Mouse (Mus musculus) WW6 (cell line): ENCODE measurements around the gene Gns.
"Not testable (repeated sequence)": the region's sequence is repeated elsewhere in the genome, so short reads cannot be mapped to it uniquely, and the experiment has no call there.

Experiments
- DNase-seq: peaks from one replicate; pipeline ENCODE4 v3.0.0-alpha.2; 2013; ENCODE audit warnings: low read depth, low spot score

The Gns gene

DNA sequence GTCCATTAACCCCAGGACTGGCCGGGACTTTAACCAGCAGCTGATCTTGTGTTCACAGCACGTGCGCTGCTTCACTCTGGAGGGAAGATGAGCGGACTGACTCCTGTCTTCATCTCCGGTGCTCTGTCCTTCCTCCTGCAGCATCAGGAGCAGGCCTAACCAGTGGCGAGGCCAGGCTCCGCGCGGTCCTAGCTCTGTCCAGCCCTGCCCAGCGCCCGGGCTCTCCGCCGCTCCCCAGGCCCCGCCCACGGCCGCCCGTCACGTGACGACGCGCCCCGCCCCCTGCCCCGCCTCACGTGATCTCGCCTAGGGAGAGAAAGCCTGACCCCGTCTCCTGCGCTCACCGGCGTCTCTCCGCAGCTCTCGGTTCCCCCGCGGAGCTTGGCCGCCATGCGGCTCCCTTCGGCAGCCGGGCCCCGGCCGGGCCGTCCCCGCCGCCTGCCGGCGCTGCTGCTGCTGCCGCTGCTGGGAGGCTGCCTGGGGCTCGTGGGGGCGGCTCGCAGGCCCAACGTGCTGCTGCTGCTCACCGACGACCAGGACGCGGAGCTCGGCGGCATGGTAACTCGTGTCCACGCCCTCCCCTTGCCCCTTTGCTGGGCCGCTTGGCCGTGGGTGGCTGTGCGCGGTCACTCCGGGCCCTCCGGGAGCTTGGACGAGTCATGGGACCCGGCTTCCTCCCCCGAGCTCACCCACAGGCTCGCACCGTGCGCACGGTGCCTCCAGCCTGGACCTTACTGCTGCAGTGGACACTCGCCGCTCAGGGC is at the start of gene Gns:
Gene Gns, plus strand, starts transcription at position 290 of the 764 bp plus-strand sequence.
- DNase-seq: peak; percentile 49

- no peak for DNase-seq
Measured at GRCm38 (mm10) chr10:121315321-121316283, 49.3 kb upstream of the Gns start.

DNA sequence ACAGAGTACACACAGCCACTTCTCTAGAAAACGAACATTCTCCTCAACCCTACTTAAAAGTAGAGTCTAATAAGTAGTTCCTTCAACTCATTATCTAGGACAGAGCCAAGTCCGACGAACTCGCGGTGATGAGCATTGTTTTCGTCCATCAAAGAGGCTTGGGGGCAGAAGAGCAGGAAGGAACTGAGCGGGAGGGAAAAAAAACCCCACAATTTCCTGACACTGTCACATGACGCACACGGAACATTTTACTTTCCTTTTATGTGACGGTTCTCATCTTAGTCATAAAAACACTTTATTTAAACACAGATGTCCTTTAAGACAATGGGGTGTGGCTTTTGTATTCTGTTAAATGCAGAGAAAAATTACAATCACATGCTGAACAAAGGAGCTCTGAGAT is 48.5 kb upstream of the Gns start:
- no peak for DNase-seq

GRCm38 (mm10) chr10:121318397-121318950 is 46.4 kb upstream of the Gns start:
- DNase-seq: no peak

DNA sequence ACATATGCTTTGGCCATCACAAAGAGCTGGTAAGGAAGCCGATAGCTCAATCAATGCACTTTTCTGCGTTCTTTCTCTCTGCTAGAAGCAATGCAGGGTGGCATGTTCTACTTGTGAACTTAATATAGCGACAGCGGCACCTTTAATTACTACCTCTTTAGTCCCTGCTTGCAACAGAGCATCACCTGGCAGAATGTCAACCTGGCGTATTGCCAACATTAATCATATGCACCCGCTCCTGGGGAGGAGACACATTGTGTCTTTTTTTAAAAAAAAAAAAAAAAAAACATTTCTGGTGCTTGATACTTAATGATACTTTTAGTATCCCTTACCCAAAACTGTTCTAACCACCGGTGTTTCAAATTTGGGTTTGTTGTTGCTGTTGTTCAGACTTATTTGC is 41.4 kb upstream of the Gns start:
- no peak for DNase-seq

DNA sequence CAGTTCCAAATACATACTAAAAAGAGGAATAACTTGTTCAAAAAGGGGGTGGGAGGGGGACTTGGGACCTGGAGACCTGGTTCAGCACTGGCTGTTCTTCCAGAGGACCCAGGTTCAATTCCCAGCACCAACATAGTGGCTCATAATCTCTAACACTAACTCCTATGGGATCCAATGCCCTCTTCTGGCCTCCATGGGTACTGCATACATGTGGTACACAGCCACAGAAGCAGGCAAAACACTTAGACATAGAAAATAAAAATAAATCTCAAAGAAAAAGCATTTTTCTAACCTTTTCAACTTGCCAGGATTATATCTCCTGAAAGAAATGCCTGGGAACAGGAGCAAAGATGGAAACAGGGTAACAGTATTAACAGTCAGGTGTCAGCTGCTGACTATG is 38.7 kb upstream of the Gns start:
- no peak for DNase-seq

DNA sequence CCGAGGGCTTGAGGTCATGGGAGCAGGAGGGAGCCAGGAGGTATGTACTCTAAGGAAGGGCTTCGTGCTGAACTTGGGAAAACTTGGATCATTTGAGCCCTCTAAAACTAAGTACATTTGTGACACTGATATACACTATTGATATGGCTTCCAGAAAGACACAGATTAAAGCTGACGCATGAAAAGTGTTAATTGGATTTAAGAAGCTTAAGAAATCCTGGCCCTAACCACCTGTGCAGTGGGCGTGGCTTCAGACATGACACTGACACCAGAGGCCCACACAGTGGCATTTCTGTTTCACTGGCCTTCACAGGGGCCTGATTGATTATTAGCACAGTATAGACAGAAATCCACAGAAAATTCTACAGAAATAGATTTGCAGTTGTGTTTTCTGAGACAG is 35.3 kb upstream of the Gns start:
- DNase-seq: no peak

- no peak for DNase-seq
Measured at GRCm38 (mm10) chr10:121330940-121331339, 34.0 kb upstream of the Gns start.

GRCm38 (mm10) chr10:121334576-121334975 is 30.3 kb upstream of the Gns start:
- no peak for DNase-seq

GRCm38 (mm10) chr10:121336536-121336935 is 28.4 kb upstream of the Gns start:
- DNase-seq: not testable (repeated sequence)

- no peak for DNase-seq
Measured at GRCm38 (mm10) chr10:121340754-121341593, 23.9 kb upstream of the Gns start.

DNA sequence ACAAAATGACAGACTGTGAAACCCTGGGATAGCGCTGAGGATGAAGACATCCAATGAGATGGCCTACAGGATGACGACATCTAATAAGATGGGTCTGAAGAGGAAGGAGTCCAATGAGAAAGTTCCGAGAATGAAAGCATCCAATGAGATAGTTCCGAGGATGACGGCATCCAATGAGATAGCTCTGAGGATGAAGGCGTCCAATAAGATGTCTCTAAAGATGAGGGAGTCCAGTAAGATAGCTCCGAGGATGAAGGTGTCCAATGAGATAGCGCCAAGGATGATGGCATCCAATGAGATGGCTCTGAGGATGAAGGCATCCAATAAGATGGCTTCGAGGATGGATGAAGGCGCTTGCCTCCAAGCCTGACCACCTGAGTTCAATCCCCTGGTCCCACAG is 22.6 kb upstream of the Gns start:
- DNase-seq: no peak

GRCm38 (mm10) chr10:121343867-121344266 is 21.0 kb upstream of the Gns start:
- no peak for DNase-seq

- DNase-seq: no peak
Measured at GRCm38 (mm10) chr10:121349244-121349643, 15.6 kb upstream of the Gns start.

DNA sequence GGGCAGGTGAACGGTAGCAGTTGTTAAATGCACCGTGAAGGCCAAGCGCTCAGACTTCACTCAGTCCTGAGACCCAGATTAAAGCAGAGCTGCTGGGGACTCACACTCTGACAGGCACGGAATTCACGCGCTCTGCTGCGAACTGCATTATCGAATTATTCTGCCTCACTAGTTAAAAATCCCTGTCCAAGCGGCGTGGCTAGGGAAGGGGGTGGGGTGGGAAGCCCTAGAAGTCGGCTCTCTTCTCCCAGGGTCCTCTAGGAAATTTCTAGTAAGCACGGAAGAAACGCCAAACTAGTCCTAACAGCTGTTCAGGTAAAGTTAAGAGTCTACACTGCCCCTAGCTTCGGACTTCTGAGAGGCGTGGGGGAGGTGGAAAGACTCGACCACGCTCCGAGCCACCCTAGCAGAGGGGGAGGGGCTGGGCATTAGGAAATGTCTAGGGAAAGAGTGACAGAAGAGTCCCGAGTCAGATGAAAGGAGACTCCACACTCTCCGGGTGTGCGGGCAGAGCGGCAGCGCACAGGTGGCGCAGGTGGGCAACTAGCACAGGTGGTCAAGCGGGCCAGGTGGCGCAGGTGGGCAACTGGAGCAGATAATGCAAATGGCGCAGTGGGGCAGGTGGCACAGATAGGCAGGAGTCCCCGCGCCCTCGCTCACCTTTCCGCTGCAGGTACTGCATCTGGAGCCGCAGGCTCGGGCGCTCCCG is 14.4 kb upstream of the Gns start:
- no peak for DNase-seq

- no peak for DNase-seq
Measured at GRCm38 (mm10) chr10:121351066-121351581, 13.8 kb upstream of the Gns start, which contains the start of gene Tbc1d30. Tbc1d30 (minus strand) TSS chr10:121351278.

DNA sequence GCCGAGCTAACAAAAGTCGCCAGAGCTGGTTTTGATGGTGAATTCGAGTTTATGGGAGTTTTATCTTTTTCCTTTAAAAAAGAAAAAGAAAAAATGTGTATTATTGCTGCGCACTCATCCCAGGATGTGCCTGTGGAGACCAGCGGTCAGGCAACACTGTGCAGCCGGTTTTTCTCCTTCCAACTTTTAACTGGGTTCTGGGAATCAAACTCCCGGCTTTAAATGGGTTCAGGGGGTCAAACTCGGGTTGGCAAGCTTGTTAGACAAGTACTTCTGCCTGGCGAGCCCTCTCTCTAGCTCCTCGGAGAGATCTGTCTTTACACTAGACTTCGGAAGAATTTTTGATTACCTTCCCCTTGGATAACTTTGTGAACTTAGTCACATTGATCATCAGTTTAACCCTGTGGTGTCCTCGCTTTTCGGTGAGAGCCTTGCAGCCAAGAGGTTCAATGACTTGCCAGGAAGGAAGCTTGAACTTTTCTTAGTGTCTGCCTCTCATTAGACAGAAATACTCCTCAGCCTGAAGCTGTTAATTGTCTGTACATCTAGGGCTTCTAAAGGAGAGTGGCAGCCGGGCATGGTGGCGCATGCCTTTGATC is 13.1 kb upstream of the Gns start:
- no peak for DNase-seq

DNA sequence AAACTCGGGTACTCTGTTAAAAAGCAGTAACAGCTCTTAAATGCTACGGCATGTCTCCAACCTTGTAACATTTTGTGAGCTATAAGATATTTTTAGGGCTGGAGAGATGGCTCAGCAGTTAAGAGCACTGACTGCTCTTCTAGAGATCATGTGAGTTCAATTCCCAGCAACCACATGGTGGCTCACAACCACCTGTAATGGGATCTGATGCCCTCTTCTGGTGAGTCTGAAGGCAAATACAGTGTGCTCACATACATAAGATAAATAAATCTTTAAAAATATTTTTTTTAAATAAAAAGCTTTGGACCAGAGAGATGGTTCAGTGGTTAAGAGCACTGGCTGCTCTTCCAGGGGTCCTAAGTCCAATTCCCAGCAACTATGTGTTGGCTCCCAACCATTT is 4.5 kb upstream of the Gns start:
- no peak for DNase-seq

DNA sequence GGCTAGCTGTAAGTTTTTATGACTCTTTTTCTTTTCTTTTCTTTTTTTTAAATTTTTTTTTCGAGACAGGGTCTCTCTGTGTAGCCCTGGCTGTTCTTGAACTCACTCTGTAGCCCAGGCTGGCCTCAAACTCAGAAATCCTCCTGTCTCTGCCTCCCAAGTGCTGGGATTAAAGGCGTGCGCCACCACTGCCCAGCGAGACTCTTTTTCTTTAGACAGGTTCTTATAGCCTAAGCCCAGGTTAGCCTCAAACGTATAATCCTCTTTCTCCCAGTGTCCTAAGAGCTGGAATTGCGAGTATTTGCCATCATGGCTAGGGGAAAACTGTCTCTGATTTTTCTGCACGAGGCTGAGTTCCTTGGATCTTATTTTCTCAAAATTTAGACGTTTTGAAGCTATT is 1.7 kb upstream of the Gns start:
- no peak for DNase-seq

- no peak for DNase-seq
Measured at GRCm38 (mm10) chr10:121364306-121364705, 584 bp upstream of the Gns start.
